Mouse (Mus musculus) layer of hippocampus, postnatal 10 days (tissue): ENCODE data around the gene Msi2. TPM values are rescaled to one million over a fixed set of nuclear protein-coding genes. Genes with fewer than 3 reads are reported as not detected.
A peak's percentile ranks its signal among the peaks of the same experiment; 100 is the strongest.

Experiments used
- DNase-seq, 2 experiments: peaks; one replicate each; pipeline ENCODE4 v3.0.0; 2021; ENCODE audit warnings: low spot score in 2 of 2
- total RNA-seq, 2 experiments: library from RNA; stranded (reverse); gene quantifications; 2 replicates each; pipeline ENCODE4 v1.2.3; 2021

The Msi2 gene
- total RNA-seq, 2 experiments from 2014 or later = 97.4 to 97.6 TPM

DNA sequence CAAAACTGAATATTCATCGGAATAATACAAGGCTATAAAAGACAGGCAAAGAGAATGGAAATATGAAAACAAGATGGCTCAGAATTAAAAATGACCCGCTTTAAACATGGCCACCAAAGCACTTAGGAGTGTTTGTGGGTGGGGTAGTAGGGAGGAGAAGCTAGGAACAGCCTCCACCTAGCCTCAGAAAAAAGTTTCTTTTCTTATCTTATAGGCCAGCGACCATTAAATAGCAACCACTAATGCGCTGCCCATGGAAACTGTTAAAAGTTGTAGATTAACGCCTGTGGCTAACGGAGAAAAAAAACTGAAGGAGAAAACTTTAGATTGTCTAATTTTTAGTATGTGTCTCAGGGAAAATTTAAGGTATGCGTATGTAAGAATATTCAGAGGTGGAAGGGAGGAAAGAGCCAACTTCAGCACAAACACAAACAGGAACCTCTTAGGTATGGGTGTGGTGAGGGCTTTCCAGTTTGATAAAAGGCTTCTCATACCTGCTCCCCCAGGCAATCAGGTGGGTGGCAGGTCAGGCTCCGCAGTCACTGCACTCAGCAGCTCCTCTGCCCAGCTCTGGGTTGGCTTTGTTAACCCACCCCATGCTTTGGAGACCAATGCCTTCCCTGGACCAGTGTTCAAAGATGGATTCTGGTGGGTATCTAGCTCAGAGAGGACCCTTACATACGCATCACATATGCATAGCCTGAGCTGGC, 298.5 kb downstream of the Msi2 start:
- DNase-seq = no peak

DNA sequence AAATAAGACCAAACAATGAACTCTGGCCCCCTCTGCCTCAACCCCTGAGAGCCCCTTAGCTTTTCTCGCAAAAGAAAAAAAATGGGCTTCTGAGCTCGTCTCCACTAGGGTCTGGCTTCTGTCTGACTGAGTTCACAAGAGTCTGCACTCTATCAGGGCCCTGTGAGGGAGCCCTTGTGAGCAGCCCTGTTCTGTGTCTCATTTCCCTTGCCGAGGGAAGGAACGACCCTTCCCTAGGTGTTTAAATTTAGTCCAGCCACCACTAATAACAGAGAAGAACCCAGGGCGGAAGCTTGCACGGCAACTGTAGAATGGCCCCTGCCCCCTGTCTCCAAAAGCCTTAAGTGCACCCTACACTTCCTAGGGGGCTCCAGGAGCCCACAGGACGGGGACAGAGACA, 299.2 kb downstream of the Msi2 start:
- no peak for DNase-seq

DNA sequence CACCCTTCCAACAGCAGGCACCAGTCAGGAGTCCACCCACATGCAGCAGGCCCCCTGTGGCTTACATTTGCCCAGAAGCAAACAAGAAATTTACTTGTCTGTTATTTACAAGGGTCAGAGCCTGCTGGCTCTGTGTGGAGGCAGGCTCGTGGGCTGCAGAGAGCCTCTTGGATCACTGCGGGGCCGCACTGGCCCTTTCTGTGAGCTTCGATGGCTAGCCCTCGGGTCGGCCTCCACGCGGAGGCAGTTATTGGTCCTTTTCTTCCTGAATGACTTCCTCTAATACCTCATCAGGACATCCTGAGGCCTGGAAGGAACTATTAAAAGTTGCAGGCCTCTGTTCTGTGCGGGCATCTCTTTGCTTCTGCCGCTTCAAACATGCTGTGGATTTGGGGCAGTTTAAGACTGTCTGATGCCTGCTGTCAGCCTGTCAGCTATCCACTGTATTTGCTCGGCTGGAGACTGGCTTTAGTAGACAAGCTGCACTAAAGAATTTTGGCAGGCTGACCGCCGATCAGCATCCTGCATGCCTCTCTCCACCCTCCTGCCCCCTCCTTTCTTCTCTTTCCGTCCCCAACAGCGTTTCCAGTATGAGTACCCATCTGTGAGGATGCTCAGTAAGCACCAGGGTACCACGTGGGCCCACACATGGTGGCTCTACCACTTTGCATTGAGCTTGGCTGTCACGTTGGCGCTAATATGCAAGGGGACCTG, 304.0 kb downstream of the Msi2 start:
- no peak for DNase-seq

DNA sequence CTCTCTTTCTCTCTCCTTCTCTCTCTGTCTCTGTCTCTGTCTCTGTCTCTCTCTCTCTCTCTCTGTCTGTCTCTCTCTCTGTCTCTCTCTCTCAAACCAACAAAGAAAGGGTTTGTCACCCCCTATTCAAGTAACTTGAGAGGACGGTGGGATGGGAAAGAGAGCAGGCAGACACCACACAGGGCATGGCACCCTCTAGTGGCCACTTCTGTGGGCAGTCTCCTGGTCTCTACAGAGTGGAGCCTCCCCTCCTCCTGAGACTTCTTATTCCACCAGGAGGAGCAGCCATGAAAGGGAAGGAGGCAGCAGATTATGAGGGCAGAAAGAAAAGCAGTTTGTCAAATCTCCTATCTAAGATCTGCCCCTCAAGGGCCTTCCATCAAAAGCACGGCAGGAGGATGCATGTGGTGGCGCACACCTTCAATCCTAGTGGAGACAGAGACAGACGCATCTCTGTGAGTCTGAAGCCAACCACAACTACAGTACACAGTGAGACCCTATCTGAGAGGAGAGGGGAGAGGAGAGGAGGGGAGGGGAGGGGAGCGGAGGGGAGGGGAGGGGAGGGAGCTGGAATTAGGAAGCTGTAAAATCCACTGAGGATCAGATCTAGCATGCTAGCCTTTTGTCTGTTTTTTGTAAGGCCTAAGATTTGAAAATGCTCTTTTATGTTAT, 305.8 kb downstream of the Msi2 start:
- peak; percentile 71 to 80 for DNase-seq

DNA sequence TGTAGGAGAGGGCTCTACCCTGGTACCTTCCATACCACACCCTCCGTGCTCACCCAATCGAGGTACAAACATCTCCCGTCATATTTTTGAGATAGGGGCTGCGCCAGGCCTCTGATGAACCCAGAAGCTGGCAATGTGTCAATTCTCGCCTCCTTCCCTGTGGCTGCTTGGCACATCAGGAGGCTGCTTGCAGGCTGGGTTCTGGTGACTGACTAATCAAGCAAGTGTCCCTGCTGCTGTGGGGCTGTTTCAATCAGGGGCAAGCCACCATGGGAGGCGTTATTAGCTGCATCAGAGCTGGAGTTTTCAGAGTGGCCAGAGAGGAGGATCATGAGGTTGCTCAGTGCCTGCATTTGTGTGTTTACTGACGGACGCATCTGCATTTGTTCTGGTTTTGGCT, 310.0 kb downstream of the Msi2 start:
- no peak for DNase-seq

DNA sequence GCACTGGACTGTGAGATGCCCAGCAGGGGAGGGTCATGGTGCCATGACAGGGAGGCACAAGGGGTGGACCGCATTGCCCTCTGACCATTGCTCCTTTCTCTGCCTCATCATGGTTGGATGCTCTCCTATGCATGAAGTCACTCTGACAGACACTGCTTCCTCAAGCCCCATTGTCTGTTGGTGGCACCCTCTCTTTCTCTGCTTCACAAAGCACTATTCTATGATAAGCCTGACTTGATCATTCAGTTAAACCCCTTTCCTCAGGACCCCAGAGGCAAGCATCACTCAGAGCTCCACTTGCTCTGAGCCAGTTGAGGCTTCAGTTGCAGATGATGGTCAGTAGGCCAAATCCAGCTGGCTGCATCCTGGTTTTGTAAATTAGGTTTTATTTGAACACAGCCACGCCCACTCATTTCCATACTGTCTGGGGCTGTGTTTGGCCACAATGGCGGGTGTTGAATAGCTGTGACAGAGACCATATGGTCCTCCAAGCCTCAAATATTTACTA, 311.9 kb downstream of the Msi2 start:
- DNase-seq = no peak

DNA sequence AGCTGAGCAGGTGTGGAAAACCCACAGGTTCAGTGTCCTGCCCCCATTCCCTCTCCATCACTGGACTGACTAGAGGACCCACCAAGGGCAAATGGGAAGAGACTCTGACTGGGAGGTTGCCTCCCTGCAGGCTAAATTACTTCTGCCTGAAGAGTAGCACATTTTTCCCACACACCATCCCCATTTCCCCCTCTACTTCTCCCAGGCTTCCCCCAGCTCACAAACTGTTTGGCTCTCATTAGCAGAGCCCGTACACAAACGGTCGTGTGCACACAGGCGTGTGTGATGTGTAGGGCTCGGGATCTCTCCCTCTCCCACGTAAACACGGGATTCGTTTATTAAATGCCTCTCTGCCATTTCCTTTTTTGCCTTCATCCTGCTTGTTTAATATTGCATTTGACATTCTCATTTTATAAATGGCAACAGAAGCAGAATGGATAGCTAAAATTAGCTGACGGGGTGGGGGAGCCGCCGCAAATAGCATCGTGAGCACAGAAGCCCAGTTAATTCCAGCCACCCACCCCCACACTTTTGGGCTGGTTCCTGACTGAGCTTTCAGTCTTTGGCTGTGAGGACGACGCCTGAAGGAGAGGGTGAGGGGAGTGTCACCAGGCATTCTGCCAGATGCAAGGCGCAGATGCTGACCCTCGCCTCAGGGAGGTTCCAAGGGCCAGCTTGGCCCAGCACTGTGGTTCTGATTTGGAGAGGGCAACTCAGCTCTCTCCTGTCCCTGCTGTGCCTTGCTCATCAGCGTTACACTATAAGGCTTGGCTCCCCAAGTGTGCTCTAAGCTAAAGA, 313.3 kb downstream of the Msi2 start:
- peak; percentile 60 to 75 for DNase-seq

DNA sequence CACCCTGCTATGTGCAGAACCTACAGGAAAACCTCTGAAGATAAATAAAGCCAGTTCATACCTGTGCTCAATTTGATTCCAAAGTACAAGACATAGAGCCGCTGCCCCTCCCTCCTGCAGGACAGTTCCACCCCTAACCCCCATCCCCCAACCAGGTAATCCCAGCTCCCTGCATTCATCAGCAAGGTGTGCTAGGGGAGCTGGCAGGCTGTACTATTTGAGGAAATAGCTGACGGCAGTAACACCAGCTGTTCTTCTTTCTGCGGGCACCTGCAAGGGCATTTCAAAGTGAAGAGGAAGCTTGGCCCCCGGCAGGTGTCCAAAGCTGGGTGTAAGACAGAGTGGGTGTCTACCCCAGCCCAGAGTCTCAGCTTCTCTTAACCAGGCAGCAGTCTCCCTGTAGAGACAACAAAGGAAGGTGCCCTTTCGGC, 314.1 kb downstream of the Msi2 start:
- no peak for DNase-seq

- no peak for DNase-seq
Observed at GRCm38 (mm10) chr11:88402290-88402689, 316.0 kb downstream of the Msi2 start.

DNA sequence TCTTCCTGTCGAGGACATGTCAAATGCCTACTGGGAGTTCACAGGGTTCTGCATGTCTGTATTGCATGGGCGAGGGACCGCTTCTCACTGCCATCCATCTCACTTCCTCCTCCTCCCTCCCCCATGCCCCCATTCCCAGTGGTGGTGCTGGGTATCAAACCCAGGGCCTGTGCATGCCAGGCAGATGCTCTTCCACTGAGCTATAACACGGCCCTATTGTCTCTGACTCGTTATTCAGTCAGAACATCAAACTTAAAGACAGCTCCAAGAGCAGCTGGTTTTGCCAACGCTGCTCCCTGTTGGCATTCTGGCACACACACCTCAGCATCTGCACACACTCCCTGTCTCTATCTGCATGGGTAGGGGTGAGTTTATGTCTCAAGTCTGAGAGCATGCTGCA, 317.0 kb downstream of the Msi2 start:
- DNase-seq = no peak

DNA sequence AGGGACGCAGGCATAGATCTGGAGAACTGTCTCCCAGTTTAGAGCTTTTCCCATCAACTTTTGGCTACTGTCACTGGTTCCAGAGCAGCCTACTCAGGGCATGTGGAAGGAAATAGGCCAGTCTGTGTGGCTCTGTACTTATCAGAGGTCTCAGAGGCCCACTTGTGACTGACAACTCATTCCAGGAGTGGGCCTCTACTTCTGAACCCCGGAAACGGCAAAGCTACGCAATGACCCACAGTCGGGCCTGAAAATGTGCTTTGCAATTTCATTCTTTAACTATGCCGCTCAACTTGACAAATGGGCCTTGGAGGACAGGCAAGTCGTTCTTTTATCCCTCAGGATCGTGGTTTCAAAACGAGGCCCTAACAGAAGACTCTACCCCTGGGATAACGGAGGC, 317.4 kb downstream of the Msi2 start:
- no peak for DNase-seq

GRCm38 (mm10) chr11:88400235-88400634, 318.1 kb downstream of the Msi2 start:
- no peak for DNase-seq

GRCm38 (mm10) chr11:88399431-88399830, 318.9 kb downstream of the Msi2 start:
- no peak for DNase-seq

- no peak for DNase-seq
Observed at GRCm38 (mm10) chr11:88399028-88399427, 319.3 kb downstream of the Msi2 start.

DNA sequence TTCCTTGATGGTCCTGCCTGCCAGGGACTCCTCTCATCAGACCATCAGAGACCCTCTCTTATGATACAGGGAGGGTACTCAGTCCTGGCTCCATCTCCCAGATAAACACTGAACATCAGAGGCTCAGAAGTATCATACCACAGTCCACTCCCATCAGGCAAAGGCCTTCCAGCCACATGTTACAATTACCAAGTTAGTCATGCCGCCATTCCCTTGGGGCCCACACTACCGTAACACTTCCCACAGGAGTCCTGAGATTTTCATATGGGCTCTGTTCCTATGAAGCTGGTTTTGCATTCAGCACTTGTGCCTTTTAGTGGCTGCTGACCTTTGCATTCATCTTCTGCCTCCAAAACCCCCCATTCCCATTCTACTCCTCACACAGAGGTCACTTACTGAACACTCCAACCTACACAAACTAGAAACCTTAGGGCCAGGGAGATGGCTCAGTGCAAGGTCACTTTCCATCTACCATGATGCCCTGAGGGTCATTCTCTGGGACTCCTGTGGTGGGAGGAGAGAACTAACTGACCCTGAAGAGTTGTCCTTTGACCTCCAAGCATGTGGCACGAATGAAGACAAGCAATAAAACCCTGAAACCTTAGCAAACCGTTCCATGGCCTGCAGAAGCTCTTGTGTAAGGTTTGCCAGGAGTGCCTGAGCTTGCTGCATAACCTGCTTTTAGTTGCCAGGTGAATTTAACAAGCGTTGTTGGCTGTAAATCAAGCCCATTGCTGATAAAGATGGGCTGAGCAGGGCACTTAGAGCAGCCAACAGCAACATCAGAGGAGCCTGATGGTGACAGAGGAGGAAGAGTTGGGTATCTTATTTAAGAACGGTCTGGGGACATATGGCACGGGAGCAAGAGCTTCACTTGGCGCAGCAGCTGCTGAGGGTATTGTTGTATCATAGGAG, 323.0 kb downstream of the Msi2 start:
- no peak for DNase-seq

- DNase-seq = no peak
Observed at GRCm38 (mm10) chr11:88394341-88395075, 323.8 kb downstream of the Msi2 start.

DNA sequence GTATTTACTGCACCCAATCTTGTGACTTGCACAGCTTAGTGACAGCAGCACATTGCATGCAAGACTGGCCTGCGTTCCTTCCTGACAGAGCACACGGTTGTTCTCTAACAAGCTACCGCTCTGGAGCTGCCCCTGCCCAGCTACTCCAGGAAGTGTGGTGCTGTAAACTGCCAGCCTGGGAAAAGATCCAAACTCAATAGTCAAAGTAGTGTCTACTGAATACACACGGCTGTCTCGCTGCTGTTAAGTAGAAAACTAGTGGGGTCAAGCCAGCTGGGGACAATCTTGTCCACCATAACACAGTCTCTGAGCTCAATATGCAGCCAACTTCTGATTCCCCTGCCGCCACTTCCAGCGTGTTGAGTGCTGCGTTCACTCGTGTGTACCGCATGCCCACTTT, 325.6 kb downstream of the Msi2 start:
- DNase-seq = peak in 1 of 2 experiments; percentile 40

GRCm38 (mm10) chr11:88391181-88391814, 327.0 kb downstream of the Msi2 start:
- no peak for DNase-seq

DNA sequence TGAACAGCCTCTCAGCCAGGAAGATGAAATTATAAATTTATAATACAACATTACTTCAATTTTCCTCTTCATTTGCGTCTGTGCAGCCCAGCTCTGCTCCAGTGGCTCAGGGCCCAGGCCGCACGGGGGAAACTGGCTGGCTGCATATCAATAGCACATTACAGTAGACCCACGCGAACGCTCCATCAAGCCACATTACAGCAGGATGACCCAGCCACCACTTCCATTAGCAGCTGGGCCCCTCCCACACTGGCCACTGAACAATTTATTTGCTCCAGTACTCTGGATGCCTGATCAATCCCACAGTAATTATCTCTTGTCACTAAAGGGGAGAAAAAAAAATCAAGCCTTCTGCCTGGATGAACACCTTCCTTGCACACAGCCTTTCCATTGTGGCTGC, 328.8 kb downstream of the Msi2 start:
- DNase-seq = no peak
